Mouse (Mus musculus): Measurements from ENCODE around the gene Lrp2bp. TPM values are rescaled to one million over a fixed set of nuclear protein-coding genes. Genes with fewer than 3 reads are reported as not detected.

Gene Lrp2bp
- total RNA-seq (2014; fragmentation: Nextera tagmentation) (0.66 TPM in 1 of 2 replicates, not detected in the other), total RNA-seq (2017) (not detected in 2 replicates)

DNA sequence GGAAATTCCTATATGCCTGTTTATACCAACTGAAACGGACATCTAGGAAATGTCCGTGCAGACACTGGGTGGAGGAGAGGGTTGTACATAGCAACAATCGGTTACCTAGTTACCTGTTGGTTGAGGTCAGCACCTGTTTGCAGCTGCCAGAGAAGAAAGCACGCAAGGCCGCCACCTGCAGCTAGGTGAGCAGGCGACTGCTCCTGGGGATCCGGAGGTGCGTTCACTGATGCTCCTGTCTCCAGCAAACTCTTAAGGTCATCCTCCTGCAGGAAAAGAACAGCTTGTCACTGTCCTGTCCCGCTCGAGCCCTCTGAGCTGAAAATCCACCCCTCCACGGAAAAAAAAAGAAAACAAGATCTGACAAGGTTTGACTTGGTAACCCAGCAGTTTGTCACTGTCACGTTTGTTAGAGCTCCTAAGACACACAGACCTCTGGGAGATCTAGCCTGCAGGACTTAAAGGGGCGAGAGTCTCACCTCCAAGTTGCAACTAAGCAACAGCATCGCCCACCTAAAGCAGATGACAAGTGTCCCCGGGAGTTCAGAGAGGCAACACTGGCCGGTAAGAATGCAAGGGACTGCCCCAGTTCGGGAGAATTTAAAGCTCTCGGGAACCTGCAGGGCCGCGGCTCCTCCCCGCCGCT lies at the start of gene Lrp2bp:
TSS of gene Lrp2bp (plus strand) at position 166 of the 646 bp plus-strand sequence.
- ATAC-seq (replicated peaks; ENCODE audit: low FRiP score, low TSS enrichment, poor library complexity, severe bottlenecking) = peak; percentile 17

DNA sequence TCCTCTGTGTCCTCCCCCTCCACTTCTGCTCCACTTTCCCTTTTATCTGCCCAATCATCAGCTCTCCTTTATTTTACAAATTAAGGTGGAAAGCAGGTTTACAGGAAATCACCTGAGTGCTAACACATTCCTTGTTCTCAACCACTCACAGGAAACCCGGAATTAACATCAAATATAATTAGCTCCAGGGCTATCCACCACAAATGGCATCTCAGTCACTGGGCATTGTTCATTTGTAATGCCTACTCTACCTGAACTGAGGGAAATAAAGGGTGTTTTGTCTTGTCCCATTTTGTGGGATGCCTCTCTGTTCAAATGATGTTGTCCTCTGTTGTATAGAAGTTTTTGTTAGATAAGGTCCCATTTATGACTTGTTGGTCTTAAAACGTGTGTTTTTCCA lies 48.5 kb upstream of the Lrp2bp start:
- ATAC-seq (replicated peaks; ENCODE audit: low FRiP score, low TSS enrichment, poor library complexity, severe bottlenecking) = no peak

DNA sequence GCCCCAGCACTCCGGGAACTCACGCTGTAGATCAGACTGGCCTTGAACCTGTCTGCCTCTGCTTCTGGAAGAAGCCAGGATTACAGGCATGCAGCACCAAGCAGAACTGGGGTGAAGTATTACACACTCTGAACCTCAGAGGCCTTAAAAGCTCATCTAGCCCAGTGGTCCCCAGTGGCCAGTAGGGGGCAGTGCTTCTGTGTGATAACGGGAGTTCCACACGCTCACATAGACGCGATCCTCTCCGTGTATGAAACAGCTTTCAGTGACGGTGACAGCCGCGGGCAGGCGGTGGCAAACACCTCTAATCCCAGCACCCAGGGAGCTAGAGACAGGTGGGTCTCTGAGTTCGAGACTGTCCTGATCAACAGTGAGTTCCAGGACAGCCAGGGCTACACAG lies 28.2 kb upstream of the Lrp2bp start:
- no peak for ATAC-seq (replicated peaks; ENCODE audit: low FRiP score, low TSS enrichment, poor library complexity, severe bottlenecking)

DNA sequence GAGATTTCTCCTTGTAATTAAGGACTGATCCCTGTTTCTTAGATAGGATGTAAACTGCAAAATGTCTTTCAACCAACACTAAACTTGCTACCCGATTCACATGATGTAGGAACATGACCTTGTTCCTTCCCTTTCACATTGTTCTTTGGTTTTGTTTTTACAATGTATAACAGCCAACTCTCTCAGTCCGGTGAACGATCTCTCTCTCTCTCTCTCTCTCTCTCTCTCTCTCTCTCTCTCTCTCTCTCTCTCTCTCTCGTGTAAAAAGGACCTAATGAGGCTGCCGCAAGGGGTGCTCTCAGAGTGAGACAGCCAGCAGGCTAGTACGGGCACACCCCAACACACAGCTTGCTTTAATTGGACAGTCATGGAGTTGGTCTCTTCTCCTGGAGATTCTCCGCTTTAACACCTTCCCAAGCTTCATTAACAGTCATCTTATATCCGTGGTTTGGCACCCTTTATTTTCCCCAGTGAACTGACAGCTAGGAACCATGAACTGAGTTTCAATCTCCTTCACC lies 25.1 kb upstream of the Lrp2bp start:
- no peak for ATAC-seq (replicated peaks; ENCODE audit: low FRiP score, low TSS enrichment, poor library complexity, severe bottlenecking)

DNA sequence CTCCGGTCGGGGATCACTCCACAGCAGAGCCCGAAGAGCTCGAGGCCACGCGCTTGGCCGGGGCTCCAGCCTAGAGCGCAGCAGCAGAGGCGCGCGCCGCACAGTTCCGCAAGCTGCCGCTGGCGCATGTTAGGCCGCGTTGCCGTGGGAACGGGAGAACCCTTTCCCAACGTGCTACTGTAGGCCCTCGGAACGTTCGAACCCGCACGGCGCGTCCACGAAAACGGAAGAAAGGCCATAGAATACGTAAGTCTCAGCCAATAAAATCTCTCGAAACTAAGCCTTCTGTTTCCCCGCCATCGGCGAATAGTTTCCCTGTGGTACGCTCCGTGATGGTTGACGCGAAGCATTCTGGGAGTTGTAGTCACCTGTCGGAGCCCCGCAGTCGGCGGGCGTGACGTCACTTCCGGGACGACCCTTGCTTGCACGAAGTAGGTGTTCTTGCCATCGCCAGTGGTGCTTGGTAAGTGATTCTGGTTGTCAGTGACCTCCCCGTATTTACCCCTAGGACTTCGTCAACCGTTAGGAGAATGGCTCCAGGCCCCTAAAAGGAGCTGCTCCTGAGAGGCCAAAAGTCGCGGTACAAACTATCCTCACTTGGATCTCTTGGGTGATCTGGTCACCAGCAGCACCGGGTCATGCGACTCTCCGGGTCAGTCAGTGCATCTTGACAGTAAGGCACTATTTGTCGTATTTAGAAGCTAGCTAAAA lies 23.8 kb upstream of the Lrp2bp start, which contains the start of the genes 1700029J07Rik and Ufsp2:
TSS of gene 1700029J07Rik (minus strand) at position 127 of the 711 bp plus-strand sequence.
TSS of gene Ufsp2 (plus strand) at position 403 of the 711 bp plus-strand sequence.
- peak; percentile 97 for ATAC-seq (replicated peaks; ENCODE audit: low FRiP score, low TSS enrichment, poor library complexity, severe bottlenecking)

DNA sequence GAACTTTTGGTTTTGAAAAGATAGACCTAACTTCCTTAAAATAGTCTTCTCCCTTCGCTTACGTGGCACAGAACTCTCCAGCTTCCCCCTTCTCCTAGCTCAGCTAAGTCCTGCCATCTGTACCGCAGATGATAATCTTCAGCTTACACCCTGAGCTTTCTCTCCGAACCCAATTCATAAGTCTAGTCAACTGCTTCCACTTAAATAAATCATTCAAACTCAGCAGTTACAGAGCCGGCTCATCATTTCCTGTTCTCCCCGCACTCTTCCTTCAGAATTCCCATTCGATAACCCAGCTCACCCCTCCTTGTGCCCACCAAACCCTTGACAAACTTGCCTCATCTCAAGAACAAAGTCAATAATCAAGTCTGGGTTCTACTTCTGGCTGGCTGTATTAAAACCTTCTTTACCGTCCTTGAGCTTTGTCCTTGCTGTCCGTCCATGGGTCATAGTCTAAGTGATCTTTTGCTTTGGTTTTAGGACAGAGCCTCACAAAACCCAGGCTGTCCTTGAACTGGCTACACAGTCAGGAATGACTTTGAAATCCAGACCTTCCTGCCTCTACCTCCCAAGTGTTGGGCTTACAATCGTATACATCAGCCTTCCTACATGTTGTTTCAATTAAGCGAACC lies 23.1 kb upstream of the Lrp2bp start:
- ATAC-seq (replicated peaks; ENCODE audit: low FRiP score, low TSS enrichment, poor library complexity, severe bottlenecking) = peak; percentile 52

DNA sequence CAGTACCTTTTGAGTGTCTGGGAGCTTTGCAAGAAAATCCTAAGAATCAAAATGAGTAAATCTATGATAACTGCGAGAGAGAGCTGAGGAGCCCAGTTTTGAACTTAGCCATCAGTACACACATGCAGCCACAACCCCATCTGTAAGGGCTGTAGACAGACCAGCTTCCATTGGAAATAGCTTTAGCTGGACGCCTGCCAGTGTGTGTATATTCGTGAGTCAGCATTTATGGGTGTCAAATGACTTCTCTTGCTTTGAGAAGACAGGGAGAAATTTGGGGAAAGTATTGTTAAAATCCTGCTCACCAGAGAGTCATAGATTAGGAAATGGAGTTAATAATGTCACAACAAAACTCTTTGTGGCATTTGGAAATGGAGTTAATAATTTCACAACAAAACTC lies 12.4 kb upstream of the Lrp2bp start:
- ATAC-seq (replicated peaks; ENCODE audit: low FRiP score, low TSS enrichment, poor library complexity, severe bottlenecking) = no peak

DNA sequence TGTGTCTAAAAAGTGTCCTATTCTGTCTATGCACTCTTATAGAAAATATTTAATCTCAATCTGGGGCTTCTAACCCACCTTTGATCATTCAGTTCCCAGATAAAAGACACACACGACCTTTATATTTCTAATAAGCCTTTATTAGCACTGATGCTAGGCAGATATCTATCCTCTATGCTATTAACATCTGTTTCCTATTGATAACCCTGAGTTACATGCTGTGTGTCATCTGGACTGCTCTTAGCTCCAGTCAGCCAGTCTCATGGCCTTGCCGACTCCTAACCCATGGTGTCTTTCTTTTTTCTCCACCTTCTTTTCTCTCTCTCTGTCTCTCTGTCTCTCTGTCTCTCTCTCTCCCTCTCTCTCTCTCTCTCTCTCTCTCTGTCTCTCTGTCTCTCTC lies 10.9 kb upstream of the Lrp2bp start:
- ATAC-seq (replicated peaks; ENCODE audit: low FRiP score, low TSS enrichment, poor library complexity, severe bottlenecking) = peak; percentile 79

DNA sequence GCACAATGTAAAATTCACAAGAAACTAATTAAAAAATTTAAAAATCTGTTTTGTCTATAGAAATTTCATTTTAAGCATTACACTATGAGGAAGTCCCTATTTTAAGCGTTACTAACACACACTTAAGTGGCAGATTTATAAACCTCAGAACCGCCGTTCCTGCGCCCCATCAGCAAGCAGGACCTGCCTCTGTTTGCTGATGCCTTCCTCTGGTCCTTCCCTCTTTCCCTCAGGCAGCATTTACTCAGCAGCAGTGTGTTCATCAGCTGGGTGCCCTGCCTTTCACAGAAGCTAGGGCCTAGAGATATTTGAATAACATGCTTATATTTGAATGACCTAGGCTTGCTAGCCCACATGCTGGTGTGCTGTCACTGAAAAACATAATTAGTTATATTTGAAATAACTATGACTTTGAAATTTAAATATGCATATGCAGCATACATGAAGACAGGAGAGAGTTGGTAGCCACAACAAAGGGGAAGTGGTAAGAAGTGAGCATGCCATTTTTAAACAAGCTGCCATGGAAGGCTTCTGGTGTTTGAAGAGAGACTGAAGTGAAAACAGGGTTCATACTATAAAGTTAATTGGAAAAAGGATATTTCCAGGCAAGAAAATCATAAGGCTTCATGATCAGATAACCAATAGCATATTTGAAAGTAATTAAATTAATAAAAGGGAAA lies 8.3 kb upstream of the Lrp2bp start:
- no peak for ATAC-seq (replicated peaks; ENCODE audit: low FRiP score, low TSS enrichment, poor library complexity, severe bottlenecking)

DNA sequence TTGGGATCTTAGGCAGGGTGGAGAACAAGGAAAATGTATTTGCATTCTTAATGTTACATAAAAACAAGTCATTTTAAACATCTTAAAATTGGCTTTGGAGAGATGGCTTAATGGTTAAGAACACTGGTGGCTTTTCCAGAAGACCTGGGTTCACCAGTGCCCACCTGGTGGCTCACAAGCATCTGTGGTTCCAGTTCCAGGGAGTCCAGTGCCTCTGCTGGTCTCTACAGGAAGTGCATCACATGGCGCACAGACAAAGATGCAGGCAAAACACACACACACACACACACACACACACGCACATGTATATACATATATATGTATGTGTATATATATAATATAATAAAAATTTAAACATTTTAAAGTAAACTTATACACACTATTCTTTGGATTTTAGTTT lies 5.0 kb upstream of the Lrp2bp start:
- peak; percentile 73; the same call in 1 of the 2 replicates for ATAC-seq (replicated peaks; ENCODE audit: low FRiP score, low TSS enrichment, poor library complexity, severe bottlenecking)

DNA sequence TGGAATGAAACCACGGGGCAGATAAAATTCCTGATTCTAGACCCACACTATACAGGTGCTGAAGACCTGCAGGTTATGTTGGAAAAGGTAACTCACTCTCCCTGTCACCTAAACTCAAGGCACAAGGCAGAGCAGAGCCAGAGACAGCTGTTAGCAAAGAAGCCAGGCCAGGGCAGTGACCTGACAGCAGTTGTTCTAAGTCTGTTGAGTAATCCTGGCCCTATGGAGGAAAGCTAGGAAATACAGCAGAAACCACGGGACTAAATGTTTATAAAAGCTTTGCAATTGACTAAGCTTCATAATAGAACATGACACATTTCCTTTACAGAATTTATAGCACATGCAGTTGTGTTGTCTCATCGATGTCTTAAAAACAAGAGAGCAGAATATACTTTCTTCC lies 3.5 kb upstream of the Lrp2bp start:
- ATAC-seq (replicated peaks; ENCODE audit: low FRiP score, low TSS enrichment, poor library complexity, severe bottlenecking) = no peak

DNA sequence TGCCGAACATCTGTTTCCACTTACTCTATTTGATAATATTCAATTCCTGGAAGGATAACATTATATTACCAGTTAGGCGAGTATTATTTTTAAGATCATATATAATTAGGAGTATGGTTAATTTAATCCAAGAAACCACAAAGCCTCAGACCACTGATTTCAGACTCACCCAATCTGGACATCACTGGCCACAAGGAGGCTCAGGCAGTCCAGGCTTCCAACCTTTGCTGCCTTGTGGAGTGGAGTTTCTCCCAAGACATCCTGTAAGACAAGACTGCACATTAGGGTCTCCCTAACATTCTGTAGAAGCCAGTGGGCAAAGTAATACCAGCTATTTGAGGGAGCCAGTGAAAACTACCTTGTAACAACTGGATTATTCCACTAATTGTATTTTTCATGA lies 875 bp upstream of the Lrp2bp start:
- no peak for ATAC-seq (replicated peaks; ENCODE audit: low FRiP score, low TSS enrichment, poor library complexity, severe bottlenecking)

DNA sequence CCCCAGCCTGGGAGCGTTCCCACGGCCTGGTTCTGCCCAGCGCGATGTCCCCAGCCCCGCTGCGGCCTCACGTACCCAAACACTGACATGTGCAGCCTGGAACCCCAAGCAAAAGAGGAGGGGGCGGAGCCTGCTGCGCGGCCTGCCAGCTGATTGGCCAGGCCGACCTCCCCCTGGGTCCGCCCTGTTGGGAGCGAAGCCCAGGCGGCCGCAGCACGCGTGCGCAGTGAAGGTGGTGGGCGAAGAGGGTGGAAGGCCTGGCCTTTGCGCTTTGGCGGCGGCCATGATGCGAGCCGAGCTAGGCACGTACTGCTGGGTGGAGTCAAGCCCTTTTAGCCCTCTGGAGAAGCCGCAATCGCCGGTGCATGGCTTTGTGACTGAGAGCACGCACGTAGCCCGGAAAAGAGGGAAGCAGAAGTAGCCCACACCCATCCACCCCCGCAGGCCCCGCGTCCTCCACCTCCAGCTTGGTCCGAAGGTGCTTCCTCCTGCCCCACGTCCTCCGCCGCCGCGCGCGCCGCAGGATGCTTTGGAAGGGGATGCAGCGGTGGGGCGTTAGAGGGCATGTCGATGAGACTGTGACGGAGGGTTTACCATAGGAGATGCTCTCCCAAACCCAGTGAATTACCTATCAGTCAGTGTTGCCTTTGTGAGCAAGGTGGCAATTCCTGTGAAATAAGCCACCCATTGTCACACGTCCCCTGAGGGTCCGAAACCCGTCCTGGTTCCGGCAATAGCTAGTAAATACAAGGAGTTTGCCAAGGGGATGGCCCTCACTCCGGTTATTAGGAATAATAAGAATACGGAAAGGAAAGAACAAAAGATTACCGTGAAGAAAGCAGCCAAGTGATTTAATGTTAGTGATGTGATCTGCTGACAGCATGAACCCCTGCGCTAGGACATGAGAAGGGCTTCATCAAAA lies 942 bp downstream of the Lrp2bp start:
- ATAC-seq (replicated peaks; ENCODE audit: low FRiP score, low TSS enrichment, poor library complexity, severe bottlenecking) = peak; percentile 99

DNA sequence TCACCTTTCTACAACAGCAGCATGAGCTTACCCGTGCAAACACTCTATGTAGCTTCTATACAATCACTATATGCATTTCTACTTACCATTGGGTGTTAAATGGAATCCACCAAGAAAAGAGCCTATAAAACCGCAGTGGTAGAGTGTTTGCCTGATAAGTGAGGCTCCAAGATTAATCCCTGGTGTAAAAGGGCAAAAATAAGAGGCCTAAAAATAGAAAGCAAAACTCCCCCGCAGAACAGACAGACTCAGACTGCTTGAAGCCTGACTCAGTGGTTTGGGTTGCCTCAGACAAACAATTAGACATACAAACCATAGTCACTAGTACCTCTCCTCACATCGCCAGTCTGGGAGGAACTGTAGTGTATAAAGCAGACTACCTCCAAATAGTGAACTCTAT lies 6.5 kb downstream of the Lrp2bp start, which contains the start of gene Ankrd37:
TSS of gene Ankrd37 (minus strand) at position 112 of the 400 bp plus-strand sequence.
- no peak for ATAC-seq (replicated peaks; ENCODE audit: low FRiP score, low TSS enrichment, poor library complexity, severe bottlenecking)

DNA sequence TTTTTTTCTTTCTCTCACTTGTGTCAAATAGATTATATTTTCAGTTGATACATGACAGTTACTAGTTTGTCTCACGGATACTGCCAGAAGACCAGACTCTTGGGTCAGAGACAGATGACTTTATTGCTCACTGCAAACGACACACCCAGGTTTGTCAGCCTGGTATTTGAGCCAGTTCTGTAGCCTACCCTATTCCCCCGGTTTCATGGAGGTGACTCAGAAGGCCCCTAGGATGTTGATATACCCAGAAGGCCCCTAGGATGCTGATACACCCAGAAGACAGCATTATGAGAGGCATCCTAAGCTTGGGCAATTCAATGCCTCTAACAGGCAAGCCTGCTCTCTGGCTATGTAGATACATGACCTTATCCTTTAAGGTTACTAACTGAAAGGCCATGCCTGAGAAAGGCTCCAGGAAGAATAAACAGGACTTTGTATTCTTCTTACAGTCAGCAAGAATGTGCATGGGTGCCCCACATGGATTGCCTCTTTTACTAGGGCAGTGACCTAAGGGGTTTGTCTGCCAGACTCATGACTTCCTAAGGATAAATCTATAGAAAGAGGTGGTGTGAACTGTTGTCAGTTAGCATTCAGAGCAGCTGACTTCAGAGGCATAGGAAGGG lies 8.1 kb downstream of the Lrp2bp start:
- ATAC-seq (replicated peaks; ENCODE audit: low FRiP score, low TSS enrichment, poor library complexity, severe bottlenecking) = no peak

DNA sequence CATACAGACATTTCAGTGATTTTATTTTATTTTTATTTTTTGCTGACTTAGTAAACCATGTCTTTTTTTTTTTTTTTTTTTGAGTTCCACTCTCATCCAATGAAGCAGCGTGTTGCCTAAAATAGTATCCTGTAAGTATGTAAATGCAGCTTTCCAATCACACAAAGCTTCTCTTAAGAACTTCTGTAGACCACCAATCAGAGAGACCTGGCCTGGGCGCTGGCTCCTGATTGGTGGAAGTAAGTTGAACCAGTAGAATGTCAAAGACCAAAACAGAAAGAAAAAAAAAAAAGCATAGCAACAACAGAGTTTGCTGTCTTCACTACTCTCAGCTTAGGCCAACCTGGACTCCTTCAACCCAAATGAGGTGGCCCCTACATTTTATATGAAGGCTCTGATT lies 11.2 kb downstream of the Lrp2bp start:
- no peak for ATAC-seq (replicated peaks; ENCODE audit: low FRiP score, low TSS enrichment, poor library complexity, severe bottlenecking)

DNA sequence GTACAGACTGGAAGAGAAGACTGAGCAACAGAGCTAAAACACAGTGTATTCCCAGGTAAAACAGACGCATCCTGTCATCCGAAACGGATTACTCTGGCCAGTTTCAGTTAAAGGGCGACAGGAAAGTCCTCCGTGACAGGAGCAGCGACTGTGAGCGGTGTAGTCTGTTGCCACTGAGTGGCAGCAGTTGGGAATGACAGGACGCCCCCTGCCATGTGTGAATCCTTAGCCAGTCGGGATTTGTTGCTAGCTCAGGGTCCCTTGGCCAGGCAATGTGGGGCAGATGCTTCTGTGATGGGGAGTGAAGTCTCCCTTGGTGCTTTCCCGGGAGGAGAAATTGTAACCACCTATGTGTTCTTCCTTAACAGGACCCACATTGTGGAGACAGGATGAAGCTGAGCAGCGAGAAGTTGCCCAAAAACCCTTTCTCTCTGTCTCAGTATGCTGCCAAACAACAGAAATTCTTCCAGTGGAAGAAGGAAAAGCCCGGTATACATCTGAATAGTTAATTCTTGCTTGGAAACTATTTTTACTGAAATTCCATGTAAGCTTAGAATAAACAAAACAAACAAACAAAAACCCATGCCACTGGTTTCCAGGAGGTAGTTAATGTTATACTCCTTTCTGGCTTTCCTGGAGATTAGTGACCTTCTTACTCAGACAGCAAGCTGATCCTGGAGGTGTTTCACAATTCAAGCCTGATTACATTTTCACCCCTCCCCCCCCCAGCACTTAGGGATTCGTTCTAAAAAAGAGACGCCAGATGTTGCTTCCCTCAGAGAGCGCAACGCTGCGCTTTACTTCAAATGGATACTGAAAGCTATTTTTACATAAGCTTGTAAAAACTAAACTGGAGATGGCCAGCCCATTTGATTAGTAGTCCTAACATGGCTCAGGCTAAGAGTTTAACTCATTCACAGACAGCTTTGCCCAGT lies 11.9 kb downstream of the Lrp2bp start:
- ATAC-seq (replicated peaks; ENCODE audit: low FRiP score, low TSS enrichment, poor library complexity, severe bottlenecking) = no peak
